ENCODE assay signal across 8 mouse cellular contexts in the genomic region with DNA sequence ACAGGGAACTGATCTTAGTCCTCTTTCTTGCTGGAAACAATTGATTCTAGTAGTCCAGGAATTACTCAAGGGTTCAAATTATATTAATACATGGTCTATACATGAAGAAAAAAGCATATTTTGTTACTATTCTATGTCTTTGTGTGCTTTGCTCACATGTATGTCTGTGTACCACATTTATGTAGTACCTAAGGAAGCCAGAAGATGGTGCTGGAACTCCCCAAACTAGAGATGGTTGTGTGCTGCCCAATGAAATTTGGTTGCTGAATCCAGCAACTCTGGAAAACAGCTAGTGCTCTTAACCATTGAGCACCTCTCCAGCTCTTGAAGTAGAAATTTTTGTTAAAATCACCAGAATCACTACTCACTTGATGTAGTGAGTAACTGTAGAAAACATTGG.
DNase-seq lines count a peak whose midpoint lies in the region; ATAC-seq and TF ChIP-seq lines count a peak whose summit lies in the region.
"Not testable (repeated sequence)": the region's sequence is repeated elsewhere in the genome, so short reads cannot be mapped to it uniquely, and the experiment has no call there.

No protein-coding gene starts in this region.

- H3K9ac ChIP-seq in intestine, postnatal 0 days (ENCODE audit: low read depth, low read length) = not testable (repeated sequence)

- not testable (repeated sequence) for H3K27ac ChIP-seq in intestine, postnatal 0 days (ENCODE audit: low read depth, low read length); layer of hippocampus, adult 2 months

- not testable (repeated sequence) for H3K36me3 ChIP-seq in intestine, postnatal 0 days (ENCODE audit: control insufficient read depth, insufficient read depth)

- H3K4me1 ChIP-seq in intestine, postnatal 0 days (replicated peaks; ENCODE audit: control insufficient read depth, insufficient read depth, low read length) = not testable (repeated sequence)

- not testable (repeated sequence) for H3K9me3 ChIP-seq in intestine, postnatal 0 days (ENCODE audit: control insufficient read depth)

- peak; percentile 88 for ATAC-seq in frontal cortex, adult (ENCODE audit: low TSS enrichment)
- ATAC-seq in intestine, postnatal 0 days = not testable (repeated sequence)
- ATAC-seq in megakaryocyte progenitor cell, adult 5-6 weeks (replicated peaks; ENCODE audit: poor library complexity) = peak; percentile 76

- H3K4me3 ChIP-seq in intestine, postnatal 0 days (ENCODE audit: low read depth, low read length); layer of hippocampus, adult 2 months: not testable (repeated sequence)

- not testable (repeated sequence) for H3K4me2 ChIP-seq in intestine, postnatal 0 days (replicated peaks; ENCODE audit: low read depth)

- DNase-seq in 3T3-L1 (ENCODE audit: low read depth, low spot score) (peak; percentile 21), R1 (ENCODE audit: low read depth, low spot score) (peak; percentile 31)
- peak; percentile 16 for DNase-seq in embryo, embryonic 11 days
- DNase-seq in layer of hippocampus, adult 2 months (ENCODE audit: low spot score in 2 of 2) = not testable (repeated sequence)
- DNase-seq in retina, embryonic 14.5 days (ENCODE audit: low spot score) = peak; percentile 47

- not testable (repeated sequence) for H3K27me3 ChIP-seq in intestine, postnatal 0 days (replicated peaks; ENCODE audit: control insufficient read depth, insufficient read depth, low read length)

- TF ChIP-seq CTCF in intestine, postnatal 0 days (IDR thresholded peaks at IDR 0.05; ENCODE audit: low read depth) = peak; percentile 42
- peak; percentile 40; the same call in 1 of the 2 replicates for TF ChIP-seq CTCF in layer of hippocampus, adult 2 months (conservative IDR thresholded peaks at IDR 0.05)
